Mouse (Mus musculus) heart, adult 2 months (tissue): ENCODE results near the gene Tssk4.

Experiments
- EP300 ChIP-seq: fragments of 200-500 bp; IDR thresholded peaks from 2 replicates; pipeline ENCODE4 v1.6.1; 2011; ENCODE audit warnings: low read depth, low read length, control low read depth; ENCODE audit not compliant: insufficient read depth
- POLR2A ChIP-seq: fragments of 200-500 bp; IDR thresholded peaks from 2 replicates; pipeline ENCODE4 v1.6.1; 2011; ENCODE audit warnings: mild to moderate bottlenecking, low read depth, low read length, control low read depth; ENCODE audit not compliant: insufficient read depth

DNA sequence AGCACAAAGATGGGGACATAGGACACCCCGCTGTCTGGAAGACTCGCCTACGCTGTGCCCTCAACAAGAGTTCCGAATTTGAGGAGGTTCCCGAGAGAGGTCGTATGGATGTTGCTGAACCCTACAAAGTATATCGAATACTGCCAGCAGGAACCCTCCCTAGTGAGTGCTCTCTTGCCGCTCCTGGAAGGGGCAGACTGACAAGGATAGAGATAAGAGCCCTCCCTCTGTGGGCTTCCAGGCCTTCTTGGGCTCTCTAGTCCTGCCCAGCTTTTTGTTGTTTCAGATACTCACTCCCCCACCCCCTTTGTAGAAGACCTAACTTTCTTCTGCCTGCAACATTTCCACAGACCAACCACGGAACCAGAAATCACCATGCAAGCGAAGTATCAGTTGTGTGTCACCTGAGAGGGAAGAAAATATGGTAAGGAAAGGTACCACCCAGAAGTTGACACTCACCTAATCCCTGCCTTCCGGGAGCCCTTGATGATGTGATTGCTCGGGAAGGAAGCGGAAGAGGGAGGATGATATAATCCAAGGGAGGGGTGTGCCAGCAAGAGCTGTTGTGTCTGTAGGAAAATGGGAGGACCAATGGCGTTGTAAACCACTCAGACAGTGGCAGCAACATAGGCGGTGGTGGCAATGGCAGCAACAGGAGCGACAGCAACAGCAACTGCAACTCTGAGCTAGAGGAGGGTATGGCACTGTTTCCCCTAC lies 44.1 kb upstream of the Tssk4 start:
- TF ChIP-seq POLR2A (no peak), EP300 (no peak)
